Mouse (Mus musculus): ENCODE data around the gene Plekhj1.

- TF ChIP-seq POLR2A (IDR thresholded peaks at IDR 0.05; ENCODE audit: low read depth, low read length): no peak
- no peak for TF ChIP-seq CTCF (IDR thresholded peaks at IDR 0.05; ENCODE audit: extremely low read depth, insufficient read length, insufficient replicate concordance, low read depth, low read length)
Measured at GRCm38 (mm10) chr10:80829359-80830278, 31.2 kb upstream of the Plekhj1 start.
